Comparison of ENCODE assay signal across 14 mouse cellular contexts in the genomic region with DNA sequence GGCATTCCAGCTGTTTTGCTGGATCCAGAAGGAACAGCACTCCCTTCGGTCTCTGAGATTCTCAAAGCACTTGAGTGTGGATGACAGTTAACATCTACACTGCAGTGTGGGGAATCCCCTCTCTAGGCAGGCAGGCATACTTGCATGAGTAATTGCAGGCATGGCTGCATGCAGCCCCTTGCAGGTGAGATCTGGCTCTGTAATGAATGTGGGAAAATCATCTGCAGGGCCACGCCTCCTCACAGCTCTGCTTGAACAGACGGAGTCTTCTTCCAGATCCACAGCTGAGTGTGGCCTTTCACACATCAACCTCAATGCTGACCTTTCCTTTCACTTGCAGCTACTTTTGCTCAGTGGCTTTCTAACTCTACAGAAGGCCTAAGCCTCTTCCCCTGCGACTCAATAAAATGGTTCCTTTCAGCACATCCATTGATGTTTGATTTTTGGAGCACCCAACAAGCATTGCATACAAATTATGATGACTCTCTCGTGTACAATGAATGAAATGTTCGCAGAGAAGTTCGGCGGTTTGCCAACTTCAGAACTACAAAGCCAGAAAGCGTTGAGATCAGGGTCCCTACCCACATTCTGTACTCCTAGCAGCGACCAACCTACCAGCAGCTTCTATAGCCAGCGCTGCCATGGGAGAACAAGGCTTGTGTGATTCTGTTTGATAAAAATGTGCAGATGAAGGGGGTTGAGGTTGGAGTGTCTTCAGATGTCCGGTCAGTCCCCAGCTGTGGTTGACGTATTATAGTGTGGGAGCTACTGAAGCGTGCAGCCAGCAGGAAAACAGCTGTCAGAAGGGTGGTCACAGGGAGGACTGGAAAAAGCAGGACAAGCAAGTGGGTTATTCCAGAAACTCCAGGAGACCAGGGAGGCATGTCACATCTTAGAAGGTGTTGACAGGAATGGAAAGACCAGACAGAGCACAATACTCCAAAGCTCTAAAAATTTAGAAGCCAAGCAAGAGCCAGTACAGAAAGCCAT.
DNase-seq lines count a peak whose midpoint lies in the region; ATAC-seq and TF ChIP-seq lines count a peak whose summit lies in the region.
"Had no signal": no experiment of that assay in that cellular context is flagged by ENCODE, and none has a peak within 500 bp of the region (broad histone marks: within the 10 kb centered on the region; RNA-seq: fewer than 3 reads in every experiment).

No protein-coding gene starts in this region.

- no peaks in the 10 kb centered on the region for H3K9me3 ChIP-seq in intestine, embryonic 15.5 days
- no peaks in the 10 kb centered on the region for H3K9me3 ChIP-seq in intestine, embryonic 16.5 days (ENCODE audit: control insufficient read depth, low read length)
- no peaks in the 10 kb centered on the region for H3K9me3 ChIP-seq in stomach, embryonic 14.5 days (ENCODE audit: control insufficient read depth, low read depth, low read length)
- no peaks in the 10 kb centered on the region for H3K9me3 ChIP-seq in stomach, postnatal 0 days (ENCODE audit: control insufficient read depth, low read length)
- H3K9me3 ChIP-seq: liver, embryonic 13.5 days; megakaryocyte, embryonic 14.5 days had no signal

- H3K27me3 ChIP-seq in intestine, embryonic 15.5 days (replicated peaks) = no peaks in the 10 kb centered on the region
- no peaks in the 10 kb centered on the region for H3K27me3 ChIP-seq in intestine, embryonic 16.5 days (replicated peaks; ENCODE audit: control insufficient read depth, insufficient read depth, low read length)
- H3K27me3 ChIP-seq in stomach, embryonic 14.5 days (ENCODE audit: control insufficient read depth, insufficient read depth, low read length) = no peaks in the 10 kb centered on the region
- no peaks in the 10 kb centered on the region for H3K27me3 ChIP-seq in stomach, postnatal 0 days (ENCODE audit: control insufficient read depth, insufficient read depth, low read length)
- H3K27me3 ChIP-seq: liver, embryonic 13.5 days had no signal

- ATAC-seq in intestine, embryonic 15.5 days = no peak
- ATAC-seq in intestine, embryonic 16.5 days = no peak
- 0 out of 2 replicates have a peak, but pooled peaks have one; percentile 49 for ATAC-seq in stomach, embryonic 14.5 days (ENCODE audit: insufficient number of reproducible peaks, insufficient read depth, low FRiP score, low read depth)
- no peak for ATAC-seq in stomach, postnatal 0 days (ENCODE audit: low FRiP score, low TSS enrichment)
- no peak for ATAC-seq in CD4-positive, CD25-positive, alpha-beta regulatory T cell, adult 4 months

- no peak for TF ChIP-seq EP300 in stomach, postnatal 0 days (optimal IDR thresholded peaks at IDR 0.05)

- H3K27ac ChIP-seq in intestine, embryonic 15.5 days = 0 out of 2 replicates have a peak overlapping the region, but pooled peaks have one; percentile 22
- H3K27ac ChIP-seq in intestine, embryonic 16.5 days (ENCODE audit: low read length) = no peak overlapping the region
- H3K27ac ChIP-seq in stomach, embryonic 14.5 days (ENCODE audit: low read length) = no peak overlapping the region
- no peak overlapping the region; the same call in 1 of the 2 replicates for H3K27ac ChIP-seq in stomach, postnatal 0 days (replicated peaks)
- H3K27ac ChIP-seq: liver, embryonic 13.5 days had no signal

- no peaks in the 10 kb centered on the region for H3K36me3 ChIP-seq in intestine, embryonic 15.5 days
- no peaks in the 10 kb centered on the region for H3K36me3 ChIP-seq in intestine, embryonic 16.5 days (ENCODE audit: control insufficient read depth, insufficient read depth, low read length)
- H3K36me3 ChIP-seq in stomach, embryonic 14.5 days (ENCODE audit: control insufficient read depth, insufficient read depth, low read length) = no peaks in the 10 kb centered on the region
- H3K36me3 ChIP-seq in stomach, postnatal 0 days (ENCODE audit: control insufficient read depth, insufficient read depth, low read length) = no peaks in the 10 kb centered on the region
- H3K36me3 ChIP-seq: liver, embryonic 13.5 days had no signal

- DNase-seq in stomach, postnatal 0 days (ENCODE audit: low spot score) = no peak
- peak; percentile 62 for DNase-seq in lung, postnatal 10 days
- DNase-seq in ovary, postnatal 14 days (ENCODE audit: low spot score) = no peak
- DNase-seq: adrenal gland, postnatal 10 days; cerebellum, adult 9-10 months; kidney, adult 11 months; layer of hippocampus, adult 9-11 months; liver, embryonic 13.5 days; thymus, adult 2 months had no signal

- WGBS in intestine, embryonic 15.5 days = 69% methylated on average over 14 of the region's 14 CpGs
- WGBS in intestine, embryonic 16.5 days = 66% methylated on average over 14 of the region's 14 CpGs
- 68% methylated on average over 14 of the region's 14 CpGs for WGBS in stomach, embryonic 14.5 days
- WGBS in stomach, postnatal 0 days = 64% methylated on average over 14 of the region's 14 CpGs

- peaks cover 15% of the 10 kb centered on the region for H3K4me1 ChIP-seq in intestine, embryonic 15.5 days (replicated peaks)
- peaks cover 22% of the 10 kb centered on the region for H3K4me1 ChIP-seq in intestine, embryonic 16.5 days (ENCODE audit: control insufficient read depth, insufficient read depth, low read length)
- H3K4me1 ChIP-seq in stomach, embryonic 14.5 days (ENCODE audit: control insufficient read depth, insufficient read depth, low read length) = peaks cover 3% of the 10 kb centered on the region; the same call in 1 of the 2 replicates
- H3K4me1 ChIP-seq in stomach, postnatal 0 days (replicated peaks; ENCODE audit: control insufficient read depth, insufficient read depth) = no peaks in the 10 kb centered on the region
- H3K4me1 ChIP-seq: liver, embryonic 13.5 days had no signal

- no peak overlapping the region for H3K9ac ChIP-seq in intestine, embryonic 15.5 days
- no peak overlapping the region for H3K9ac ChIP-seq in intestine, embryonic 16.5 days (ENCODE audit: low read depth, low read length)
- no peak overlapping the region for H3K9ac ChIP-seq in stomach, embryonic 14.5 days (replicated peaks; ENCODE audit: low read depth, low read length)
- no peak overlapping the region for H3K9ac ChIP-seq in stomach, postnatal 0 days (ENCODE audit: low read length)
- H3K9ac ChIP-seq: liver, embryonic 13.5 days had no signal

- H3K4me3 ChIP-seq in intestine, embryonic 15.5 days (replicated peaks) = no peak overlapping the region
- H3K4me3 ChIP-seq in intestine, embryonic 16.5 days (ENCODE audit: low read length) = no peak overlapping the region
- no peak overlapping the region for H3K4me3 ChIP-seq in stomach, embryonic 14.5 days (ENCODE audit: low read depth, low read length)
- no peak overlapping the region for H3K4me3 ChIP-seq in stomach, postnatal 0 days (ENCODE audit: low read depth, low read length)
- H3K4me3 ChIP-seq: liver, embryonic 13.5 days; megakaryocyte, embryonic 14.5 days had no signal

- TF ChIP-seq CTCF in stomach, postnatal 0 days (IDR thresholded peaks at IDR 0.05; ENCODE audit: low read depth) = no peak

- H3K4me2 ChIP-seq in intestine, embryonic 15.5 days (replicated peaks) = no peak overlapping the region
- H3K4me2 ChIP-seq in intestine, embryonic 16.5 days (ENCODE audit: low read depth, low read length) = no peak overlapping the region
- H3K4me2 ChIP-seq in stomach, embryonic 14.5 days (replicated peaks; ENCODE audit: low read depth, low read length) = no peak overlapping the region
- no peak overlapping the region for H3K4me2 ChIP-seq in stomach, postnatal 0 days (replicated peaks; ENCODE audit: low read depth)
- H3K4me2 ChIP-seq: liver, embryonic 13.5 days had no signal
